Mouse (Mus musculus) heart, postnatal 0 days (tissue): ENCODE measurements around the gene Pi16. TPM values are rescaled to one million over a fixed set of nuclear protein-coding genes. Genes with fewer than 3 reads are reported as not detected.

Source experiments
- ATAC-seq: fragments of 200-750 bp; cut with Nextera tagmentation; 2 replicates; pipeline ENCODE4 v1.8.0; 2017; ENCODE audit warnings: low read depth, moderate number of reproducible peaks, moderate library complexity; ENCODE audit not compliant: insufficient read depth
- DNase-seq: peaks from one replicate; pipeline ENCODE4 v3.0.0-alpha.2; 2016; ENCODE audit warnings: low spot score
- H3K27ac ChIP-seq: fragments of 300-500 bp; sonication (generic); 2 replicates; pipeline ENCODE4 v1.5.1; 2014; ENCODE audit warnings: low read depth, mild to moderate bottlenecking
- H3K27me3 ChIP-seq: fragments of 300-500 bp; sonication (generic); 2 replicates; pipeline ENCODE4 v1.6.1; 2014; ENCODE audit warnings: low read length, mixed read lengths; ENCODE audit not compliant: control insufficient read depth, insufficient read depth
- H3K36me3 ChIP-seq: fragments of 300-500 bp; sonication (generic); replicated peaks from 2 replicates; pipeline ENCODE4 v1.6.1; 2014; ENCODE audit warnings: low read length, mixed read lengths; ENCODE audit not compliant: control insufficient read depth, insufficient read depth
- H3K4me1 ChIP-seq: fragments of 300-500 bp; sonication (generic); 2 replicates; pipeline ENCODE4 v1.6.1; 2014; ENCODE audit warnings: antibody characterized with exemption; ENCODE audit not compliant: control insufficient read depth, insufficient read depth
- H3K4me2 ChIP-seq: fragments of 300-500 bp; sonication (generic); 2 replicates; pipeline ENCODE4 v1.6.1; 2014; ENCODE audit warnings: low read depth, mild to moderate bottlenecking, low read length, moderate library complexity
- H3K4me3 ChIP-seq: fragments of 300-500 bp; sonication (generic); 2 replicates; pipeline ENCODE4 v1.5.1; 2014; ENCODE audit warnings: low read depth, low read length
- H3K9ac ChIP-seq: fragments of 300-500 bp; sonication (generic); replicated peaks from 2 replicates; pipeline ENCODE4 v1.6.1; 2014; ENCODE audit warnings: low read depth, low read length, mixed read lengths
- H3K9me3 ChIP-seq: fragments of 300-500 bp; sonication (generic); replicated peaks from 2 replicates; pipeline ENCODE4 v1.6.1; 2016; ENCODE audit warnings: low read length; ENCODE audit not compliant: control insufficient read depth
- CTCF ChIP-seq: IDR thresholded peaks from 2 replicates; pipeline ENCODE4 v1.5.1; 2016; ENCODE audit warnings: antibody characterized with exemption, control low read depth, low read depth
- EP300 ChIP-seq: IDR thresholded peaks from 2 replicates; pipeline ENCODE4 v1.6.1; 2016; ENCODE audit warnings: antibody characterized with exemption, low read depth
- WGBS: fragments of 180-500 bp; shearing (Covaris S2); extraction: QIAGEN DNeasy Blood & Tissue Kit; methylation state at CpG from one replicate; pipeline ENCODE4 v1.1.7; 2014; 5-methylcytosine and 5-hydroxymethylcytosine counted together
- polyA plus RNA-seq: library from polyadenylated mRNA; unstranded; fragments of >200 nt; fragmentation: Nextera tagmentation; extraction: Ambion mirVana; gene quantifications from 2 replicates; pipeline ENCODE4 v1.2.1, GENCODE M21; 2015
- total RNA-seq: library from RNA; depleted of rRNA; stranded (reverse); fragments of >200 nt; gene quantifications from 2 replicates; pipeline ENCODE4 v1.2.3, GENCODE M21; 2014; ENCODE audit warnings: low replicate concordance

Gene Pi16
- total and polyA plus RNA-seq, 2 experiments from 2014 or later = 4.5 to 12.4 TPM

DNA sequence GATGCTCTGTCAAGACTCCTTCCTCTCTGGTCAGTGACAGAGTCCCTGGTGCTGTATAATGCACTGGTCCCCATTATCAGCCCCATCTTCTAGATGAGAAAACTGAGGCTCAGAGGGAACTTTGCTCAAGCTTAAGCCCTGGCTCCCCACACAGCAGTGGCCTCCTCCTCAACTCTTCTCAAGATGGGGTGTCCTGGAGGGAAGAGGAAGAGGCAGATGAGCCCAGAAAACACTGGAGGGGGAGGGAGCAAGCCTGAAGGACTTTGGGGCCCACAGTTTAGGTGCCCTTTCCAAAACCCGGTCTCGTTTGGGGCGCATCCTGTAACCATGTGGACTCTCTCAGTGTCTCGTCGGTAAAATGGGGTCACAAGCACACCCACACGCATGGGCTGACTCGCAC lies 2.0 kb downstream of the Pi16 start:
- H3K4me1 ChIP-seq = no peaks in the 10 kb centered on the region; the same call in 1 of the 2 replicates
- H3K36me3 ChIP-seq = no peaks in the 10 kb centered on the region
- H3K27me3 ChIP-seq = peaks cover 19% of the 10 kb centered on the region; the same call in 1 of the 2 replicates
- H3K4me3 ChIP-seq = no peak overlapping the region
- WGBS = 80% methylated on average over 7 of the region's 7 CpGs
- H3K4me2 ChIP-seq = no peak overlapping the region
- DNase-seq (no peak), ATAC-seq (no peak)
- no peak overlapping the region for H3K27ac ChIP-seq
- H3K9ac ChIP-seq = no peak overlapping the region
- no peak for TF ChIP-seq CTCF
- TF ChIP-seq EP300 = no peak
- H3K9me3 ChIP-seq = no peaks in the 10 kb centered on the region

- Histone ChIP-seq H3K9ac (no peak overlapping the region), H3K9me3 (no peaks in the 10 kb centered on the region), H3K36me3 (no peaks in the 10 kb centered on the region), H3K4me2 (no peak overlapping the region), H3K27ac (no peak overlapping the region), H3K4me1 (no peaks in the 10 kb centered on the region; the same call in 1 of the 2 replicates), H3K4me3 (no peak overlapping the region), H3K27me3 (peaks cover 19% of the 10 kb centered on the region; the same call in 1 of the 2 replicates)
- no peak for TF ChIP-seq EP300
- TF ChIP-seq CTCF = no peak
- DNase-seq (no peak), ATAC-seq (no peak)
- 52% methylated on average over 8 of the region's 8 CpGs for WGBS
These were observed 2.6 kb downstream of the Pi16 start for GRCm38 (mm10) chr17:29319881-29320639.

DNA sequence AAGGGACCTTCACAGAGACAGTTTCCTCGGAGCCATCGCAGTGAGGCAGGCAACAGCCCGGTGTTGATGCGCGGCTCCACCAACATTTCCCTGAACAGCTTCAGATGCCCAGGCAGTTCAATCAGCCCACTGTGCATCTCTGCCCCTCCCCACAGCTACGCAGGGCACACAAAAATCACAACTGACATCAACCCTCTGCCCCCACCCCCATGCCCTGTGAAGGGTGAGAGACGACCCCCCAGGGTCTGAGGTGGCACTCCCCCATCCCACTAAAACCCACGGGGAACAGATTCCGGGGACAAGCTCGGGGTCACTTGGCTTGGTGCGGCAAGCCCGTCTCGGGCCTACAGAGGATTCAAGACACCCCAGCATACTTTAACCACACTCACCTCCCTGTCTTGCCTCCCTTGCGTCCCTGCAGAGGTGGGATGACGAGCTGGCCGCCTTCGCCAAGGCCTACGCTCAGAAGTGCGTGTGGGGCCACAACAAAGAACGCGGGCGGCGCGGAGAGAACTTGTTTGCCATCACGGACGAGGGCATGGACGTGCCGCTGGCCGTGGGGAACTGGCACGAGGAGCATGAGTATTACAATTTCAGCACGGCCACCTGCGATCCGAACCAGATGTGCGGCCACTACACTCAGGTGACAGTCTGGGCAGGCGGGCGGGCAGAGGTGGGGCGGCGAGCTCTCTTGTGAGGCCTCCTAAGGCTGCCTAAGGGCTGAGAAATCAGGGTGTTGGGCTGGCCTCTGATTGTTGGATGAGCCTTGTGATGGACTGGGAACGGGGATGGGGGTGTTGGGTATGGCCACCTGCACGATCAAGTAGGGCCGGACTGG lies 4.5 kb downstream of the Pi16 start:
- Histone ChIP-seq H3K36me3 (no peaks in the 10 kb centered on the region), H3K4me2 (no peak overlapping the region), H3K4me1 (no peaks in the 10 kb centered on the region), H3K9me3 (no peaks in the 10 kb centered on the region), H3K9ac (no peak overlapping the region), H3K27ac (no peak overlapping the region), H3K4me3 (no peak overlapping the region), H3K27me3 (peaks cover 23% of the 10 kb centered on the region)
- no peak for DNase-seq
- 43% methylated on average over 41 of the region's 41 CpGs for WGBS
- ATAC-seq = no peak
- TF ChIP-seq EP300 (no peak), CTCF (no peak)

DNA sequence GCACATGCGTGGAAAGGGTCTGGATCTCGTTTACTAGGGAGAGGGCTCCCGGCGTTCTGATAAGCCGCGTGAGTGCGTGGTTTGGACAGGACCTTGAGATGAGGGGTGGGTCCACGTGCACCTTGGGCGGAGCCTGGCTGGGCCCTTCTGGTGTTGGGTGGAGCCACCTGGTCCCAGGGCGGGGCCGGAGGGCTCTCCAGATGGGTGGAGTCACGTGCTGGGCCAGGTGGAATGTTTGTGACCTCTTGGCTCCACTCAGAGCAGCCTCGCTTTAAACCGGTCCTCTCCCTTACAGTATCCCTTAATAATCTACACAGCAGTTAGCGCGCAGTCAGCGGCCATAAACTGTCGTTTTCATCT lies 5.1 kb downstream of the Pi16 start:
- no peaks in the 10 kb centered on the region for H3K9me3 ChIP-seq
- H3K36me3 ChIP-seq = no peaks in the 10 kb centered on the region
- H3K9ac ChIP-seq = no peak overlapping the region
- DNase-seq (no peak), ATAC-seq (no peak)
- no peaks in the 10 kb centered on the region for H3K4me1 ChIP-seq
- TF ChIP-seq EP300 = no peak
- H3K4me2 ChIP-seq = no peak overlapping the region
- H3K4me3 ChIP-seq = no peak overlapping the region
- WGBS = 35% methylated on average over 18 of the region's 18 CpGs
- peaks cover 29% of the 10 kb centered on the region for H3K27me3 ChIP-seq
- H3K27ac ChIP-seq = no peak overlapping the region

GRCm38 (mm10) chr17:29323625-29324024 lies 6.1 kb downstream of the Pi16 start:
- no peak overlapping the region for H3K4me2 ChIP-seq
- peaks cover 29% of the 10 kb centered on the region for H3K27me3 ChIP-seq
- no peak overlapping the region for H3K27ac ChIP-seq
- H3K9me3 ChIP-seq = no peaks in the 10 kb centered on the region
- ATAC-seq (no peak), DNase-seq (no peak)
- TF ChIP-seq CTCF = no peak
- no peak for TF ChIP-seq EP300
- H3K4me1 ChIP-seq = 0 out of 2 replicates have a peak, but pooled peaks cover 3% of the 10 kb centered on the region
- H3K36me3 ChIP-seq = no peaks in the 10 kb centered on the region
- no peak overlapping the region for H3K9ac ChIP-seq
- 66% methylated on average over 3 of the region's 3 CpGs for WGBS
- H3K4me3 ChIP-seq = no peak overlapping the region
